Mouse (Mus musculus): Measurements from ENCODE around the gene Gas2l2. TPM values are rescaled to one million over a fixed set of nuclear protein-coding genes. Genes with fewer than 3 reads are reported as not detected.

The Gas2l2 gene
- polyA plus RNA-seq, 1 experiment = not detected

DNA sequence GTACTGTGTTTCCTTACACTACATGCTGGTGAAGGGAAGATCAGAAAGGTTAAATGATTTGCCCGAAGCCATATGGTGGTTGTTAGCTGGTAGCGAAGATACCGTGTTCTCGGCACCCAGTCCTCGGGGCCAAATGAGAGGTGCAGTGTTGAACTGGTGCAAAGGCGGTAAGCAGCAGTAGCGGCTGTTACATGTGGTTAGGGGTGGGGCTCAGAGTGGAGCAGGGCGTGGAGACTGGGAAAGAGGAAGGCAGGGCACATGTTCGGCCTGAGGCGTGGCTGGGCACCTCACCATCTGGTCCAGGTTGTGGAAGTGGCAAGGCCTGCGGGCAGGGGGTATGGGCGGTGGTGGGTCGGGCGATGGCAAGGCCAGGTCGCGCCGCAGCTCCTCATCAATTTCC is 2.3 kb downstream of the Gas2l2 start:
- Histone ChIP-seq H3K9me3 (replicated peaks; ENCODE audit: control insufficient read depth, insufficient read depth, low read length, poor library complexity, severe bottlenecking) (no peaks in the 10 kb centered on the region), H3K36me3 (ENCODE audit: control insufficient read depth, insufficient read depth, low read length, poor library complexity, severe bottlenecking) (no peaks in the 10 kb centered on the region), H3K4me3 (ENCODE audit: low read depth, low read length) (peak overlapping the region; percentile 43), H3K27me3 (ENCODE audit: control insufficient read depth, insufficient read depth, low read length, poor library complexity, severe bottlenecking) (no peaks in the 10 kb centered on the region), H3K4me1 (ENCODE audit: control insufficient read depth, insufficient read depth, low read length) (no peaks in the 10 kb centered on the region), H3K9ac (ENCODE audit: low read depth, poor library complexity, severe bottlenecking) (0 out of 2 replicates have a peak overlapping the region, but pooled peaks have one; percentile 6), H3K27ac (ENCODE audit: insufficient read depth, low read length) (no peak overlapping the region)
- TF ChIP-seq POLR2A (IDR thresholded peaks at IDR 0.05; ENCODE audit: insufficient read depth, low read length) (no peak), EP300 (IDR thresholded peaks at IDR 0.05; ENCODE audit: insufficient read depth, low read depth, low read length) (no peak), CTCF (IDR thresholded peaks at IDR 0.05; ENCODE audit: low read depth, low read length) (no peak)

DNA sequence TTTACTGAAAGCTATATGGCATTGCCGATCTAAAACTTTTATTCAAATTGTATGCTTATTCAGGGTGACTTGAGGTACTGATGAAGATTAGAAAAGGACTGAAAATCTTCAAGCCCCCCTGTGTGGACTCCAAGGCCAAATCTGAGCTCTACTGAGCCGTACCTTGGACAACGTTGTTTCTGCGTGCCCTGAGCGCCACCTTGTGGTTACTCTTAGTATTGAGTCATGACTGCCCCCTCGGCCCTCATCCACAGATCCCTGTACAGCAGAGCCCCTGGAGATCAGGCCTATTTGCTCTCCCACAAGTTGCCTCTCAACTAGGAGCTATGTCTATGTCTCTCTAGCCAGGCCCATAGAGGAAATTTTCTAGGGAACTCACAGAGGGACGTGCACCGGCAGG is 4.6 kb downstream of the Gas2l2 start:
- H3K36me3 ChIP-seq (ENCODE audit: control insufficient read depth, insufficient read depth, low read length, poor library complexity, severe bottlenecking) = no peaks in the 10 kb centered on the region
- H3K9ac ChIP-seq (ENCODE audit: low read depth, poor library complexity, severe bottlenecking) = no peak overlapping the region
- no peaks in the 10 kb centered on the region for H3K9me3 ChIP-seq (replicated peaks; ENCODE audit: control insufficient read depth, insufficient read depth, low read length, poor library complexity, severe bottlenecking)
- no peak overlapping the region for H3K4me3 ChIP-seq (ENCODE audit: low read depth, low read length)
- no peaks in the 10 kb centered on the region for H3K4me1 ChIP-seq (ENCODE audit: control insufficient read depth, insufficient read depth, low read length)
- TF ChIP-seq CTCF (IDR thresholded peaks at IDR 0.05; ENCODE audit: low read depth, low read length) (peak; percentile 98), POLR2A (IDR thresholded peaks at IDR 0.05; ENCODE audit: insufficient read depth, low read length) (no peak)
- no peaks in the 10 kb centered on the region for H3K27me3 ChIP-seq (ENCODE audit: control insufficient read depth, insufficient read depth, low read length, poor library complexity, severe bottlenecking)
- H3K27ac ChIP-seq (ENCODE audit: insufficient read depth, low read length) = no peak overlapping the region

DNA sequence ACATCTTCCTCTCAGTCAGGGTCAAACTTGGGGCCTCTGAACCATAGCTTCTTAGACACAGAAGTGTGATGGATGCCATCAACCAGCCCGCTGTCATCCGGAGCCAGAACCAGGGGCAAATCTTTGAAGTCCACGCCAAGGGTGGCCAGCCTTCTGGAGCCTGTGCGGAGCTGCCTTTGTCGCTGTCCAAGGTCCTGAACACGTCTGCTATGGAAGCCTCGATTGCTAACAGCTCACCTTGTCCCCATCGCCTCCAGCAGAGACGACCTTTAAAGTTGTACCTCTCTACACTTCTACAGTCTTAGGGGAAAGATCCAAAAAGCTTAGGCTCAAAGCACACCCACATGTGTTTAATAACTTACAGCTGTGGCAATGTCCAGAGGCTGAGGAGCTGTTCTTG is 8.0 kb downstream of the Gas2l2 start:
- TF ChIP-seq POLR2A (IDR thresholded peaks at IDR 0.05; ENCODE audit: insufficient read depth, low read length) = no peak
- no peak for TF ChIP-seq CTCF (IDR thresholded peaks at IDR 0.05; ENCODE audit: low read depth, low read length)
- no peak for TF ChIP-seq EP300 (IDR thresholded peaks at IDR 0.05; ENCODE audit: insufficient read depth, low read depth, low read length)
- Histone ChIP-seq H3K4me3 (ENCODE audit: low read depth, low read length) (no peak overlapping the region), H3K27ac (ENCODE audit: insufficient read depth, low read length) (no peak overlapping the region), H3K4me1 (ENCODE audit: control insufficient read depth, insufficient read depth, low read length) (no peaks in the 10 kb centered on the region), H3K9ac (ENCODE audit: low read depth, poor library complexity, severe bottlenecking) (no peak overlapping the region), H3K36me3 (ENCODE audit: control insufficient read depth, insufficient read depth, low read length, poor library complexity, severe bottlenecking) (no peaks in the 10 kb centered on the region), H3K27me3 (ENCODE audit: control insufficient read depth, insufficient read depth, low read length, poor library complexity, severe bottlenecking) (no peaks in the 10 kb centered on the region), H3K9me3 (replicated peaks; ENCODE audit: control insufficient read depth, insufficient read depth, low read length, poor library complexity, severe bottlenecking) (no peaks in the 10 kb centered on the region)

- Histone ChIP-seq H3K9me3 (replicated peaks; ENCODE audit: control insufficient read depth, insufficient read depth, low read length, poor library complexity, severe bottlenecking) (no peaks in the 10 kb centered on the region), H3K27me3 (ENCODE audit: control insufficient read depth, insufficient read depth, low read length, poor library complexity, severe bottlenecking) (no peaks in the 10 kb centered on the region)
- TF ChIP-seq CTCF (IDR thresholded peaks at IDR 0.05; ENCODE audit: low read depth, low read length) = peak; percentile 78
- no peak for TF ChIP-seq POLR2A (IDR thresholded peaks at IDR 0.05; ENCODE audit: insufficient read depth, low read length)
Observed at GRCm38 (mm10) chr11:83420338-83420737, 8.9 kb downstream of the Gas2l2 start.

DNA sequence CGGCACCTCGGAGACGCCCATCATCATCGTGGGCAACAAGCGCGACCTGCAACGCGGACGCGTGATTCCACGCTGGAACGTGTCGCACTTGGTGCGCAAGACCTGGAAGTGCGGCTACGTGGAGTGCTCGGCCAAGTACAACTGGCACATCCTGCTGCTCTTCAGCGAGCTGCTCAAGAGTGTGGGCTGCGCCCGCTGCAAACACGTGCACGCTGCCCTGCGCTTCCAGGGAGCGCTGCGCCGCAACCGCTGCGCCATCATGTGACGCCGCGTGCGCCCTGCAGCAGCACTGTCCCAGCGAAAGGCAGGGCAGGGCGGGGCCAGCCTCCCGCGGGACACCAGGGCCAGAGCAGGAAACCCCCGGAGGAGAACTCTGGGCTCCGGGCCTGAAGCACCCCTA is 10.7 kb downstream of the Gas2l2 start:
- H3K27me3 ChIP-seq (ENCODE audit: control insufficient read depth, insufficient read depth, low read length, poor library complexity, severe bottlenecking) = no peaks in the 10 kb centered on the region
- no peak for TF ChIP-seq EP300 (IDR thresholded peaks at IDR 0.05; ENCODE audit: insufficient read depth, low read depth, low read length)
- TF ChIP-seq CTCF (IDR thresholded peaks at IDR 0.05; ENCODE audit: low read depth, low read length) = peak; percentile 50
- no peak for TF ChIP-seq POLR2A (IDR thresholded peaks at IDR 0.05; ENCODE audit: insufficient read depth, low read length)
- no peak overlapping the region for H3K9ac ChIP-seq (ENCODE audit: low read depth, poor library complexity, severe bottlenecking)
- H3K4me3 ChIP-seq (ENCODE audit: low read depth, low read length) = peak overlapping the region; percentile 62
- no peaks in the 10 kb centered on the region for H3K4me1 ChIP-seq (ENCODE audit: control insufficient read depth, insufficient read depth, low read length)
- H3K27ac ChIP-seq (ENCODE audit: insufficient read depth, low read length) = no peak overlapping the region
- no peaks in the 10 kb centered on the region for H3K36me3 ChIP-seq (ENCODE audit: control insufficient read depth, insufficient read depth, low read length, poor library complexity, severe bottlenecking)
- no peaks in the 10 kb centered on the region for H3K9me3 ChIP-seq (replicated peaks; ENCODE audit: control insufficient read depth, insufficient read depth, low read length, poor library complexity, severe bottlenecking)

More at GRCm38 (mm10) chr11:83420338-83420737, 8.9 kb downstream of the Gas2l2 start:
- Histone ChIP-seq H3K4me3 (ENCODE audit: low read depth, low read length) (no peak overlapping the region), H3K9ac (ENCODE audit: low read depth, poor library complexity, severe bottlenecking) (no peak overlapping the region), H3K4me1 (ENCODE audit: control insufficient read depth, insufficient read depth, low read length) (no peaks in the 10 kb centered on the region), H3K27ac (ENCODE audit: insufficient read depth, low read length) (no peak overlapping the region), H3K36me3 (ENCODE audit: control insufficient read depth, insufficient read depth, low read length, poor library complexity, severe bottlenecking) (no peaks in the 10 kb centered on the region)

GRCm38 (mm10) chr11:83417708-83418107 is 11.5 kb downstream of the Gas2l2 start:
- Histone ChIP-seq H3K27ac (ENCODE audit: insufficient read depth, low read length) (no peak overlapping the region), H3K27me3 (ENCODE audit: control insufficient read depth, insufficient read depth, low read length, poor library complexity, severe bottlenecking) (no peaks in the 10 kb centered on the region), H3K9ac (ENCODE audit: low read depth, poor library complexity, severe bottlenecking) (no peak overlapping the region), H3K36me3 (ENCODE audit: control insufficient read depth, insufficient read depth, low read length, poor library complexity, severe bottlenecking) (no peaks in the 10 kb centered on the region), H3K4me3 (ENCODE audit: low read depth, low read length) (no peak overlapping the region), H3K4me1 (ENCODE audit: control insufficient read depth, insufficient read depth, low read length) (no peaks in the 10 kb centered on the region), H3K9me3 (replicated peaks; ENCODE audit: control insufficient read depth, insufficient read depth, low read length, poor library complexity, severe bottlenecking) (no peaks in the 10 kb centered on the region)
- TF ChIP-seq POLR2A (IDR thresholded peaks at IDR 0.05; ENCODE audit: insufficient read depth, low read length) (no peak), EP300 (IDR thresholded peaks at IDR 0.05; ENCODE audit: insufficient read depth, low read depth, low read length) (no peak), CTCF (IDR thresholded peaks at IDR 0.05; ENCODE audit: low read depth, low read length) (no peak)
